Mouse (Mus musculus) erythroblast, embryonic 14.5 days (primary cell): ENCODE measurements around the gene Ppp1r32.

Experiments
- GATA1 ChIP-seq: IDR thresholded peaks from 2 replicates; pipeline ENCODE4 v1.6.1; 2012; ENCODE audit warnings: low read length, inconsistent platforms, mixed read lengths
- TAL1 ChIP-seq: IDR thresholded peaks from 3 replicates; pipeline ENCODE4 v1.6.1; 2012; ENCODE audit warnings: low read length, inconsistent platforms, mixed read lengths

DNA sequence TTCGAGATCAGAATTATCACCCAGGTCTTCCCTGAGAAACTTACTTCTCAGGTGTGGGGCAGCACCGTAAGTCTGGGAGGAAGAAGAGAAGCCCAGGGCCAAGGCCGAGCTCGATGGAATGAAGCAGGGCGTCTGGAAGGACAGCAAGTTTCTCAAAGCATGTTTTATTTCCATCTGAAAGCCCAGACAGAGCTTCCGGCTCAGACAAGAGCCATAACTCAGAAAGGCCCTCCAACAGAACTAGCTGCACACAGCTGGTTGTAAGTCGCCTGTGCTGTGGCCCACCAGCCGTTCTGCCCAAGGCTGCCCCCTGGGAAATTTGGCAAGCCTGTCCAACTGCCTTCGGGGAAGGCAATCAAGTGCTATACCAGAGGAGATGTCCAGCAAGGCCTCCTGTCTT lies 55.3 kb downstream of the Ppp1r32 start:
- TF ChIP-seq GATA1 (no peak), TAL1 (no peak)
